Mouse (Mus musculus): ENCODE measurements around the gene Rbm6.
A peak's percentile ranks its signal among the peaks of the same experiment; 100 is the strongest.

The Rbm6 gene

GRCm38 (mm10) chr9:107873137-107873536, at the start of gene Rbm6:
Rbm6 (minus strand) TSS chr9:107873237.
- DNase-seq (ENCODE audit: low spot score in 2 of 2): no peak

GRCm38 (mm10) chr9:107919441-107919840, 46.4 kb upstream of the Rbm6 start:
- no peak for DNase-seq (ENCODE audit: low spot score in 2 of 2)

- no peak for DNase-seq (ENCODE audit: low spot score in 2 of 2)
These were observed 45.8 kb upstream of the Rbm6 start for GRCm38 (mm10) chr9:107918884-107919283.

- no peak for DNase-seq (ENCODE audit: low spot score in 2 of 2)
These were observed 45.0 kb upstream of the Rbm6 start for GRCm38 (mm10) chr9:107917895-107918608.

GRCm38 (mm10) chr9:107914764-107915420, 41.9 kb upstream of the Rbm6 start:
- no peak for DNase-seq (ENCODE audit: low spot score in 2 of 2)

GRCm38 (mm10) chr9:107910025-107910769, 37.2 kb upstream of the Rbm6 start:
- DNase-seq (ENCODE audit: low spot score in 2 of 2): no peak

- DNase-seq (ENCODE audit: low spot score in 2 of 2): no peak
These were observed 35.5 kb upstream of the Rbm6 start for GRCm38 (mm10) chr9:107908410-107909158.

GRCm38 (mm10) chr9:107907801-107908120, 34.7 kb upstream of the Rbm6 start:
- no peak for DNase-seq (ENCODE audit: low spot score in 2 of 2)

GRCm38 (mm10) chr9:107906967-107907800, 34.1 kb upstream of the Rbm6 start:
- DNase-seq (ENCODE audit: low spot score in 2 of 2): no peak

- DNase-seq (ENCODE audit: low spot score in 2 of 2): no peak
These were observed 33.4 kb upstream of the Rbm6 start, which contains the start of gene Mst1r for GRCm38 (mm10) chr9:107906252-107906966. Mst1r (plus strand) TSS chr9:107906873.

GRCm38 (mm10) chr9:107904726-107905125, 31.7 kb upstream of the Rbm6 start:
- peak; percentile 92 to 94 for DNase-seq (ENCODE audit: low spot score in 2 of 2)

- no peak for DNase-seq (ENCODE audit: low spot score in 2 of 2)
These were observed 28.5 kb upstream of the Rbm6 start for GRCm38 (mm10) chr9:107901627-107901914.

- DNase-seq (ENCODE audit: low spot score in 2 of 2): peak; percentile 72 to 89
These were observed 28.0 kb upstream of the Rbm6 start for GRCm38 (mm10) chr9:107900840-107901626.

GRCm38 (mm10) chr9:107899855-107900254, 26.8 kb upstream of the Rbm6 start:
- no peak for DNase-seq (ENCODE audit: low spot score in 2 of 2)

GRCm38 (mm10) chr9:107898563-107898962, 25.5 kb upstream of the Rbm6 start:
- no peak for DNase-seq (ENCODE audit: low spot score in 2 of 2)

GRCm38 (mm10) chr9:107891023-107891422, 18.0 kb upstream of the Rbm6 start:
- no peak for DNase-seq (ENCODE audit: low spot score in 2 of 2)

GRCm38 (mm10) chr9:107890260-107890659, 17.2 kb upstream of the Rbm6 start:
- DNase-seq (ENCODE audit: low spot score in 2 of 2): no peak

- DNase-seq (ENCODE audit: low spot score in 2 of 2): no peak
These were observed 15.3 kb upstream of the Rbm6 start for GRCm38 (mm10) chr9:107888267-107888850.

- DNase-seq (ENCODE audit: low spot score in 2 of 2): peak; percentile 45 to 72
These were observed 14.8 kb upstream of the Rbm6 start, which contains the start of gene Mon1a for GRCm38 (mm10) chr9:107887804-107888266. Mon1a (plus strand) TSS chr9:107888151.

Data from cerebellum, postnatal 4 days (tissue).